Mouse (Mus musculus): Measurements from ENCODE around the gene Psmc3ip. TPM values are rescaled to one million over a fixed set of nuclear protein-coding genes. Genes with fewer than 3 reads are reported as not detected.

The Psmc3ip gene
- polyA plus RNA-seq, 1 experiment from 2014 or later, result 20.5 TPM

Small RNA genes lying within 50 kb of the gene (microRNA-seq; reads per million reads assigned to microRNA genes)
- gene Gm27626, result not detected

Other genes starting within 250 kb of the Psmc3ip start
- 17.2 TPM in 2 replicates for gene Stat5b, start 244.7 kb downstream of the Psmc3ip start, polyA plus RNA-seq (2015; fragmentation: Nextera tagmentation; extraction: Ambion mirVana)
- gene Stat5a, start 236.1 kb downstream of the Psmc3ip start, polyA plus RNA-seq (2015; fragmentation: Nextera tagmentation; extraction: Ambion mirVana), result 1.6 and 1.9 TPM in 2 replicates
- gene Stat3, start 155.9 kb downstream of the Psmc3ip start, polyA plus RNA-seq (2015; fragmentation: Nextera tagmentation; extraction: Ambion mirVana), result 72.3 and 82.3 TPM in 2 replicates
- 46.7 and 49.3 TPM in 2 replicates for gene Cavin1, start 124.5 kb downstream of the Psmc3ip start, polyA plus RNA-seq (2015; fragmentation: Nextera tagmentation; extraction: Ambion mirVana)
- 111 and 121 TPM in 2 replicates for gene Atp6v0a1, start 86.0 kb downstream of the Psmc3ip start, polyA plus RNA-seq (2015; fragmentation: Nextera tagmentation; extraction: Ambion mirVana)
- gene Naglu, start 25.4 kb downstream of the Psmc3ip start, polyA plus RNA-seq (2015; fragmentation: Nextera tagmentation; extraction: Ambion mirVana), result 9.0 and 9.4 TPM in 2 replicates
- gene Hsd17b1, start 17.0 kb downstream of the Psmc3ip start, polyA plus RNA-seq (2015; fragmentation: Nextera tagmentation; extraction: Ambion mirVana), result 0.37 and 0.47 TPM in 2 replicates
- 39.9 and 45.5 TPM in 2 replicates for gene Coasy, start 12.9 kb downstream of the Psmc3ip start, polyA plus RNA-seq (2015; fragmentation: Nextera tagmentation; extraction: Ambion mirVana)
- gene Mlx, start 8.2 kb downstream of the Psmc3ip start, polyA plus RNA-seq (2015; fragmentation: Nextera tagmentation; extraction: Ambion mirVana), result 87.3 and 96.9 TPM in 2 replicates
- 25.8 and 26.1 TPM in 2 replicates for gene Retreg3, start 24.5 kb upstream of the Psmc3ip start, polyA plus RNA-seq (2015; fragmentation: Nextera tagmentation; extraction: Ambion mirVana)
- gene Tubg1, start 24.5 kb upstream of the Psmc3ip start, polyA plus RNA-seq (2015; fragmentation: Nextera tagmentation; extraction: Ambion mirVana), result 77.7 and 78.9 TPM in 2 replicates
- 35.5 and 38.9 TPM in 2 replicates for gene Tubg2, start 60.5 kb upstream of the Psmc3ip start, polyA plus RNA-seq (2015; fragmentation: Nextera tagmentation; extraction: Ambion mirVana)
- 4.6 and 5.1 TPM in 2 replicates for gene Cntnap1, start 75.1 kb upstream of the Psmc3ip start, polyA plus RNA-seq (2015; fragmentation: Nextera tagmentation; extraction: Ambion mirVana)
- gene Plekhh3, start 75.9 kb upstream of the Psmc3ip start, polyA plus RNA-seq (2015; fragmentation: Nextera tagmentation; extraction: Ambion mirVana), result 10.3 and 13.0 TPM in 2 replicates
- gene Ccr10, start 80.0 kb upstream of the Psmc3ip start, polyA plus RNA-seq (2015; fragmentation: Nextera tagmentation; extraction: Ambion mirVana), result 0.40 and 0.91 TPM in 2 replicates
- gene Ezh1, start 131.0 kb upstream of the Psmc3ip start, polyA plus RNA-seq (2015; fragmentation: Nextera tagmentation; extraction: Ambion mirVana), result 15.4 and 17.9 TPM in 2 replicates
- gene Ramp2, start 150.6 kb upstream of the Psmc3ip start, polyA plus RNA-seq (2015; fragmentation: Nextera tagmentation; extraction: Ambion mirVana), result 97.6 and 108 TPM in 2 replicates
- 114 and 117 TPM in 2 replicates for gene Vps25, start 158.3 kb upstream of the Psmc3ip start, polyA plus RNA-seq (2015; fragmentation: Nextera tagmentation; extraction: Ambion mirVana)
- 5.5 and 6.8 TPM in 2 replicates for gene Wnk4, start 165.1 kb upstream of the Psmc3ip start, polyA plus RNA-seq (2015; fragmentation: Nextera tagmentation; extraction: Ambion mirVana)
- gene Cntd1, start 183.6 kb upstream of the Psmc3ip start, polyA plus RNA-seq (2015; fragmentation: Nextera tagmentation; extraction: Ambion mirVana), result 0.89 and 1.0 TPM in 2 replicates
- 211 and 238 TPM in 2 replicates for gene Coa3, start 183.7 kb upstream of the Psmc3ip start, polyA plus RNA-seq (2015; fragmentation: Nextera tagmentation; extraction: Ambion mirVana)
- 173 and 178 TPM in 2 replicates for gene Becn1, start 206.8 kb upstream of the Psmc3ip start, polyA plus RNA-seq (2015; fragmentation: Nextera tagmentation; extraction: Ambion mirVana)
- gene Psme3, start 220.8 kb upstream of the Psmc3ip start, polyA plus RNA-seq (2015; fragmentation: Nextera tagmentation; extraction: Ambion mirVana), result 126 and 133 TPM in 2 replicates
- gene Aoc2, start 229.6 kb upstream of the Psmc3ip start, polyA plus RNA-seq (2015; fragmentation: Nextera tagmentation; extraction: Ambion mirVana), result 2.0 and 2.1 TPM in 2 replicates
- gene Aoc3, start 235.2 kb upstream of the Psmc3ip start, polyA plus RNA-seq (2015; fragmentation: Nextera tagmentation; extraction: Ambion mirVana), result 0.07 TPM in 1 of 2 replicates, not detected in the other

Data from neural tube, embryonic 13.5 days (tissue).